Comparison of ENCODE assay signal across 22 mouse cellular contexts in genomic region chr2:131010566-131010965, GRCm38 (mm10).
"Had no signal": no experiment of that assay in that cellular context is flagged by ENCODE, and none has a peak within 500 bp of the region (broad histone marks: within the 10 kb centered on the region; RNA-seq: fewer than 3 reads in every experiment).

No protein-coding gene starts in this region.

- ATAC-seq: liver, postnatal 0 days; lung, postnatal 0 days; midbrain, embryonic 16.5 days had no signal

- H3K4me1 ChIP-seq: lung, embryonic 15.5 days; neural tube, embryonic 13.5 days; neural tube, embryonic 15.5 days had no signal

- H3K4me2 ChIP-seq: liver, embryonic 15.5 days; lung, embryonic 15.5 days; midbrain, embryonic 11.5 days; neural tube, embryonic 13.5 days; neural tube, embryonic 15.5 days had no signal

- H3K9ac ChIP-seq: liver, embryonic 15.5 days; liver, postnatal 0 days; lung, embryonic 15.5 days; neural tube, embryonic 13.5 days; neural tube, embryonic 15.5 days had no signal

- H3K9me3 ChIP-seq: liver, embryonic 15.5 days; lung, embryonic 15.5 days; megakaryocyte, embryonic 14.5 days; neural tube, embryonic 15.5 days had no signal

- H3K27ac ChIP-seq: liver, embryonic 15.5 days; lung, embryonic 15.5 days; macrophage; neural tube, embryonic 13.5 days; neural tube, embryonic 15.5 days had no signal

- H3K27me3 ChIP-seq: liver, embryonic 15.5 days; lung, embryonic 15.5 days; megakaryocyte, embryonic 14.5 days; neural tube, embryonic 13.5 days; neural tube, embryonic 15.5 days had no signal

- DNase-seq: liver, postnatal 0 days; lung, adult 2 months; lung, postnatal 14 days; lung, postnatal 36 days; midbrain, embryonic 14.5 days; retina, postnatal 1 day; right cerebral cortex, adult 18-20 months; right cerebral cortex, postnatal 25 days; spleen, adult 18-20 months; thymus, adult 18-20 months; thymus, postnatal 25 days; thymus, postnatal 4 days had no signal

- H3K4me3 ChIP-seq: liver, embryonic 15.5 days; lung, embryonic 15.5 days; megakaryocyte, embryonic 14.5 days; myocyte; neural tube, embryonic 13.5 days; neural tube, embryonic 15.5 days had no signal
